In genomic region chr8:10043842-10044510, GRCm38 (mm10) we compare ENCODE assay signal across 9 mouse cellular contexts. TPM values are rescaled to one million over a fixed set of nuclear protein-coding genes. Genes with fewer than 3 reads are reported as not detected.
DNase-seq lines count a peak whose midpoint lies in the region; TF ChIP-seq lines count a peak whose summit lies in the region.
"Had no signal": no experiment of that assay in that cellular context is flagged by ENCODE, and none has a peak within 500 bp of the region (broad histone marks: within the 10 kb centered on the region; RNA-seq: fewer than 3 reads in every experiment).

No protein-coding gene starts in this region.

- no peak overlapping the region for H3K9ac ChIP-seq in CH12.LX (ENCODE audit: insufficient read depth, low read depth)
- H3K9ac ChIP-seq: limb, embryonic 13.5 days had no signal

- no peak overlapping the region for H3K4me3 ChIP-seq in CH12.LX (replicated peaks in 1 of 3; ENCODE audit: low read depth in 2 of 3, low read length in 2 of 3, poor library complexity in 1 of 3)
- H3K4me3 ChIP-seq: limb, embryonic 13.5 days had no signal

- peak; percentile 50 to 76; a peak in 3 of 4 replicates for TF ChIP-seq CTCF in CH12.LX (conservative IDR thresholded peaks at IDR 0.05 in 1 of 2, IDR thresholded peaks at IDR 0.05 in 1 of 2; ENCODE audit: low read depth in 2 of 2, low read length in 2 of 2)

- TF ChIP-seq RAD21 in CH12.LX (IDR thresholded peaks at IDR 0.05; ENCODE audit: low read depth, low read length) = peak; percentile 80

- no peaks in the 10 kb centered on the region for H3K36me3 ChIP-seq in CH12.LX (replicated peaks in 1 of 2; ENCODE audit: control insufficient read depth in 1 of 2, insufficient read depth in 1 of 2, low read length in 1 of 2)
- H3K36me3 ChIP-seq: limb, embryonic 13.5 days had no signal

- intact Hi-C loops in heart, postnatal 36 days (cut with DNase I) = loop anchor here (2.0 to 5.0 kb wide), 2 partner anchors 67 to 359 kb away; partner anchors contain the start of genes Abhd13 and Lig4

- peak; percentile 9 to 28 for DNase-seq in heart, postnatal 36 days
- no peak for DNase-seq in heart, adult 9 months (ENCODE audit: low spot score in 2 of 2)
- DNase-seq in CH12.LX (ENCODE audit: extremely low read depth) = peak; percentile 45
- DNase-seq in cerebellum, adult 18-20 months = peak; percentile 37 to 39
- peak; percentile 42 for DNase-seq in heart, postnatal 4 days
- peak; percentile 16 to 19 for DNase-seq in lung, adult 18-20 months
- peak; percentile 42 for DNase-seq in right cerebral cortex, postnatal 14 days
- DNase-seq in ovary, postnatal 36 days (ENCODE audit: low spot score) = no peak

- TF ChIP-seq POLR2A in CH12.LX (IDR thresholded peaks at IDR 0.05; ENCODE audit: low read depth, low read length) = no peak

- no peak overlapping the region for H3K27ac ChIP-seq in CH12.LX (ENCODE audit: insufficient read depth, low read depth)
- H3K27ac ChIP-seq: limb, embryonic 13.5 days had no signal

- TF ChIP-seq EP300 in CH12.LX (IDR thresholded peaks at IDR 0.05; ENCODE audit: low read length) = no peak

- no peaks in the 10 kb centered on the region for H3K79me2 ChIP-seq in CH12.LX (replicated peaks; ENCODE audit: control insufficient read depth, extremely low read depth, insufficient read depth, poor library complexity, severe bottlenecking)

- H3K9me3 ChIP-seq in CH12.LX (replicated peaks; ENCODE audit: low read length) = no peaks in the 10 kb centered on the region
- H3K9me3 ChIP-seq: limb, embryonic 13.5 days had no signal

- in situ Hi-C loops in CH12.LX (cut with MboI; ENCODE audit: low pct_ligation_motif_present, low pct_unique_long_range_greater_than_20kb, low sequenced_read_pairs) = loop anchor here (25.0 kb wide), 1 partner anchor 368 kb away; no protein-coding TSS in a partner anchor

- H3K4me2 ChIP-seq in CH12.LX (ENCODE audit: insufficient read depth, low read depth, poor library complexity, severe bottlenecking) = no peak overlapping the region
- H3K4me2 ChIP-seq: limb, embryonic 13.5 days had no signal

- no peaks in the 10 kb centered on the region for H3K4me1 ChIP-seq in CH12.LX (ENCODE audit: control insufficient read depth in 1 of 2, insufficient read depth in 2 of 2)
- H3K4me1 ChIP-seq: limb, embryonic 13.5 days had no signal

- no peaks in the 10 kb centered on the region for H3K27me3 ChIP-seq in CH12.LX (replicated peaks)

- dilution Hi-C loops in CH12.LX (cut with MboI; ENCODE audit: extremely low pct_ligation_motif_present, extremely low pct_unique_long_range_greater_than_20kb, low sequenced_read_pairs) = no loop called here

TF ChIP-seq in CH12.LX, 34 proteins besides CTCF, POLR2A, EP300 and RAD21:
- TF ChIP-seq RCOR1 (conservative IDR thresholded peaks at IDR 0.05; ENCODE audit: low read depth, low read length) = no peak
- TF ChIP-seq ZKSCAN1 (IDR thresholded peaks at IDR 0.05; ENCODE audit: borderline replicate concordance, low read depth, low read length) = no peak
- TF ChIP-seq MYC (IDR thresholded peaks at IDR 0.05; ENCODE audit: low read depth, low read length) = peak; percentile 19; the same call in 1 of the 2 replicates
- TF ChIP-seq KAT2A (IDR thresholded peaks at IDR 0.05; ENCODE audit: insufficient replicate concordance, low read length) = no peak
- TF ChIP-seq BHLHE40 (IDR thresholded peaks at IDR 0.05; ENCODE audit: low read depth, low read length) = peak; percentile 91
- TF ChIP-seq SMC3 (IDR thresholded peaks at IDR 0.05; ENCODE audit: low read depth, low read length) = peak; percentile 63
- TF ChIP-seq CHD2 (IDR thresholded peaks at IDR 0.05; ENCODE audit: low read length) = no peak
- no peak for TF ChIP-seq GABPA (IDR thresholded peaks at IDR 0.05; ENCODE audit: insufficient replicate concordance, low read depth, low read length)
- TF ChIP-seq JUND (conservative IDR thresholded peaks at IDR 0.05; ENCODE audit: low read depth, low read length) = no peak
- TF ChIP-seq PAX5 (IDR thresholded peaks at IDR 0.05; ENCODE audit: low read length) = no peak
- no peak for TF ChIP-seq MXI1 (IDR thresholded peaks at IDR 0.05; ENCODE audit: low read depth, low read length)
- no peak for TF ChIP-seq JUN (IDR thresholded peaks at IDR 0.05; ENCODE audit: insufficient read depth, low read depth, low read length)
- TF ChIP-seq MEF2A (IDR thresholded peaks at IDR 0.05; ENCODE audit: borderline replicate concordance, low read depth, low read length) = no peak
- TF ChIP-seq USF2 (conservative IDR thresholded peaks at IDR 0.05; ENCODE audit: low read depth, low read length) = no peak

RNA-seq across cellular contexts. Expression of gene Tnfsf13b, which starts 37.7 kb away (rescaled TPM):
- 1 to 10 TPM; 5.1 to 5.3 TPM for total RNA-seq in heart, postnatal 36 days (2021)
- 0.04 and 0.17 TPM in 2 replicates for total RNA-seq in CH12.LX (2012; rRNA removed)
- 0.85 and 1.4 TPM in 2 replicates for total RNA-seq in CH12.LX (2014; rRNA removed)
- 2.5 and 3.7 TPM in 2 replicates for polyA plus RNA-seq in CH12.LX (2012; ENCODE audit: insufficient read length, low read depth)
- 1 to 10 TPM; 5.4 to 5.5 TPM for total RNA-seq in heart, postnatal 4 days (2021)

Comparison
In these comparisons a context has a peak if more than half of its experiments do, and no peak if none do; other contexts are left out.
1. DNase-seq: peak in heart, postnatal 36 days (2 of 2), CH12.LX (single experiment), cerebellum, adult 18-20 months (2 of 2), heart, postnatal 4 days (single experiment), lung, adult 18-20 months (2 of 2) and right cerebral cortex, postnatal 14 days (single experiment); none in heart, adult 9 months (0 of 2) and ovary, postnatal 36 days (single experiment).